Mouse (Mus musculus) B cell, adult 62 days (primary cell): ENCODE measurements around the gene Fezf1. TPM values are rescaled to one million over a fixed set of nuclear protein-coding genes. Genes with fewer than 3 reads are reported as not detected.

Experiments used
- total RNA-seq: library from RNA; stranded (reverse); gene quantifications from 4 replicates; pipeline ENCODE4 v1.2.4, GENCODE M21; 2023

Fezf1 gene
- not detected in 4 replicates for total RNA-seq

DNA sequence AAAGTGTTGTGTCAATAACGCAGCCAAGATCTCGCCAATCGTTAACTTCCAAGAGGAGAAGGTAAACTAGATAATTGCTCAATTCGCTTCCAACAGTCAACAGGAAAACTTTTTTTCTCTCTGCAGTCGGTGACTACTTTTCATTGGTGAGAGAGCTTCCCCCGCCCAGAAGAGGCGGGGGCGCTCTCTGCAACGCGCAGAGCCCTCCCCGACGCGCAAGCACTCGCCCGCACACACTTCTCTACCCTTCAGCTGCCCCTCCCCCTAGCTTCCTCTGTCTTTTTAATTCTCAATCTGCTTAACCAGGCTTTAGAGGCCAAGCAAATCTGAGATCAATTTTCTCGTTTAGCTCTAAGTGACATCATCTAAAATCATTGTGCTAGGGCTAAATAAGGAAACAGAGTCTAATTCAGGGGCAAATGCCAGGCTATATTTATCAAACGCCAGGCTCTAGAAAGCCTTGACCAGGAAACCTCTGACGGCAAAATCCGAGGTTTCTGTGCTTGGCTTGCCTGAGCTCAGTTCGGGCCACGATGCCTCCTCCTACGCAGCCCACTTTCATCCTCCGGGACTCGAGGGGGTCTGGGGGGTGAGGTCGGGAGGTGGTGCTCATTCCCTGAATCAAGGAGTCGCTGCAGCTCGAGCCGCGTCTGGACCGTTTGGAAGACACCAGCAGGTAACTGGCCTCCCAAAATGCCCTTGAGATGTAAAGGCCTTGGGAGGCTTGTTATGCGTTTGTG is at the start of gene Fezf1:
Gene Fezf1 (minus strand): TSS at position 50 of the 740 bp plus-strand sequence.

Other genes with a start within 250 kb of the Fezf1 start
- not detected in 4 replicates for gene Aass, start 115.4 kb downstream of the Fezf1 start, total RNA-seq